Mouse (Mus musculus) adrenal gland, adult 8-10 months (tissue): ENCODE results near the gene Mras. TPM values are rescaled to one million over a fixed set of nuclear protein-coding genes. Genes with fewer than 3 reads are reported as not detected.

Source experiments
- DNase-seq: peaks from one replicate; pipeline ENCODE4 v3.0.0; 2022
- total RNA-seq, 4 experiments: library from RNA; stranded (reverse); gene quantifications; 2 replicates each; pipeline ENCODE4 v1.2.4; 2022

The Mras gene
- total RNA-seq, 4 experiments from 2014 or later = 57.5 to 105 (median 81.7) TPM

- DNase-seq = no peak
Observed at GRCm38 (mm10) chr9:99439064-99439463, 1.9 kb upstream of the Mras start.

GRCm38 (mm10) chr9:99437781-99438565 lies 792 bp upstream of the Mras start:
- DNase-seq = no peak

DNA sequence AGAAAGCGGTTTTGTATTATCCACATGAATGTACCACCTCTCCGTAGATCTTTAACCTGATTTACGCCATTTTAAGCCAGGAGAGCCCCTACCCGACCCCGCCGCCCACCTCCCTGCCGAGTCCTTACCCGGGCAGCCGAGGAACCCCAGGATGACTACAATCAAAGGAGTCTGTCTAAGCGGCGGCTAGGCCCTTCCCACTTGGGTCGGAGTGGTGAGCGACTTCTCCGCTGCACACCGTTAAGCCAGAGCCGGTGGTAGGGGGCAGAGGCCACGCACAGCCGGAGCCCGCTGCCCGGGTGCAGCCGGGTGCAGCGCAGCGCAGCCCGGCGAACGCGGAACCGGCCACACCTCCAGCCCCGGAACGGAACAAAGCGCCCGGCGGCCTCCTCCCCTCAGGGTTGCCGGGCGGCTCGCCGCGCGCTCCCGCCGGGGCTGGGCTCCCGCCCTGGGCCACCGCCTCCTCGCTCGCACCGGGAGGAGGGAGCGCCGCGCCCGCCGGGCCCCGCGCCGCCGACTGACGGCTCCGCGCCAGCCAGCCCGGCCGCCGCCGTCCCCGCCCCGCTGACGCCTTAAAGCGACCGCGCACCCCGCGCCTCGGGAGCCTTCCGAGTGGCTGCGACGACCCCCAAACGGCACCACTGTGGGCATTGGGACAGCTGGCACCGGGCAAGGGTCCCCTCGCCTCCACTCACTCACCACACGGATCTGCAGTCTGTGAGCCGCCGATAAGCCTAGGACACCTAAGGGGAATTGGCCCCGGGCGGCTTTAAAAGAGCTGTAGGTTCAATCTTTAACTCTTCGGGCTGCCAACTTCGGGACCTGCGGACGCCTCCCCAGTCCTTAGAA lies 775 bp downstream of the Mras start:
- DNase-seq = peak; percentile 70

DNA sequence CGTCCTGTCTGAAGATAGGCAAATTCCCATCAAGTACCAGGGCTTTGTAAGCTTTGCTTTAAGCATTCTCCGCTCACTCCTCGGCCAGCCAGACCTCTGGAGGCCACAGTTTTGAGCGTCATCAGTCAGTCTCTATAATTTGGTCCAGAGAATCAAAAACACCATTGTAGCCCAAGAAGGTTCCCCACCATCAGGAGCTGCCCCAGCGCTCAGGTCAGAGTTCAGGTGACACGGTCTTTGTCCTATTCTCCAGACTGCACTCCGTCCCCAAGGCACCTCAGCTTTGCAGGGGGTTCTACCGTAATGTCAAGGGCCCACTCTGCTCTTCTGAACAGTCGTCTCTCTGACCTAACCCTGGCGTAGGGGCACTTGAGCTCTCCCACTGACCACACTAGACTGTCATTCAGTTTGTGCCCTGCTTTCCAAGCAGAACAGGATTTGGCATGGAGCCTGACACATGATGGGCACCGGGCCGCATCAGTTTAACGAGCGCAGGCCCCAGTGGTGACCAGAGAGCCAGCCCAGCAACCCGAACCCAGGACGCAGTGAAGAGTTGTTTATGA lies 1.5 kb downstream of the Mras start:
- peak; percentile 47 for DNase-seq

GRCm38 (mm10) chr9:99434892-99435618 lies 2.1 kb downstream of the Mras start:
- DNase-seq = peak; percentile 67

- no peak for DNase-seq
Observed at GRCm38 (mm10) chr9:99432478-99432877, 4.7 kb downstream of the Mras start.

GRCm38 (mm10) chr9:99431963-99432362 lies 5.2 kb downstream of the Mras start:
- DNase-seq = no peak

DNA sequence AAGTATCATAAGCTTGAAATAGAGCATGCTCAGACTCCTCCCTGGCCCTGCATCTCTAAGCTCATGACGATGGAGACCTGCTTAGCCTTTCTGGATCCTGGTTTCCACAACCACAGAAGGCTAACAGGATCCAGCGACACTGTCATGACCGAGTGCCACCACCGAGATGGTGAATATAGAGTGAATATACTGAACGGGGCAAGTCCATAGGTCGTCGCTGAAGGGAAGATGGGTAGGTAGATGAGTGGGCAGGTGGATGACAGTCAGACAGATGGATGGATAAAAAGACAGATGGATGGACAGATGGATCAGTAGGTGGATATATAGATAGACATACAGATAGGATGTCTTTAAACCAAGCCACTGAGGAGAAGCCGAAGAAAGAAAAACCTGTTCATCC lies 5.8 kb downstream of the Mras start:
- no peak for DNase-seq

- no peak for DNase-seq
Observed at GRCm38 (mm10) chr9:99430806-99431205, 6.4 kb downstream of the Mras start.

DNA sequence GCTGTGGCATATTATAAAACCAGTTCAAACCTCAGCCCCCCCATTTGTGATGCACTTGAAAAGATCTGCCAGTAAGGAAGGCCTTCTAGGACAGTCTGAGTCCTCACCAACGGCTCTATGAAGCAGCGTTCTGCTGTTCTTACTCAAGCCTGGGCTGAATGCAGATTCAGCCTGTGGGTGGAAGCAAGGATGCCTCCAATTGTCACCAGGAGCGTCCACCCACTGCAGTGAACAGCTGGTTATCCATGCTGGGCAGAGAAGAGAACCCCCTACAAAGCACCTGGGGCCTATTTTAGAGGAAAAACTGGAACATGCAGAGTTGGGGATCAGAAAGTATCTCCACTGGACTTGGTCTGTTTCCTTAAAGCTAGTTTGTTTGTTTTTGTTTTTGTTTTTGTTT lies 7.3 kb downstream of the Mras start:
- DNase-seq = no peak

DNA sequence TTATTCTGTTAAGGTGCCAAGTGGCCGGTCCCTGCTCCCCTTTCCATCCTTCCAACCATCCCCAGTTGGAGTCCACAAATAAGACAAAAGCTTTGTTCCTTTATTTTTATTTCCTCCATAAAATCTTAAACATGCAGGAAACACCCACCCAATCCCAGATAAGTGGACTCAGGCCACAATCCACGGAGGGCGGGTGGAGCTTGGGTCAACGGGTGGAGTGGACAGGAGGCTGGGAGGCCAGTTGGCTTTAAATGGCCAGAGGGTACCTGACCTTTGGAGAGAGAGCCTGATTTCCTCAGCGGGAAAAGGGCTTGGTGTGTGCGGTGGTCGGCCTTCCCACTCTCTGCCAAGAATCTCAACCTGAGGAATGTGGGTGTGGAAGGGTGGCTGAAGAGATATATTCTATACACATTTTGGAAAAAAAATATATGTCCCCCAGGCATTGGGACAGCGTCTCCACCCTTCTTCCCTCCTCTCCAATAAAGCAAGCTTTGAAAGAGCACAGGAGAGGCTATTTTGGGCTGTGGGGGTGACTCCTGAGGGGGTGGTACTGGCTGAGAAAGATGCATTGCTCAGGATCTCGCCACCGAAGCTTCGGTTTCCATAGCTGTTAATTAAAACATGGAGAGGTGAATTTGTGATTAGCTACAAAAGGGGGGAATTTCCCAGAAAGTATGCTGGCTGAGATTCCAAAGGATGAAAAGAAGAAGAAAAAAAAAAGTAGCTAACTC lies 8.4 kb downstream of the Mras start:
- no peak for DNase-seq

- DNase-seq = no peak
Observed at GRCm38 (mm10) chr9:99425262-99425661, 11.9 kb downstream of the Mras start.

DNA sequence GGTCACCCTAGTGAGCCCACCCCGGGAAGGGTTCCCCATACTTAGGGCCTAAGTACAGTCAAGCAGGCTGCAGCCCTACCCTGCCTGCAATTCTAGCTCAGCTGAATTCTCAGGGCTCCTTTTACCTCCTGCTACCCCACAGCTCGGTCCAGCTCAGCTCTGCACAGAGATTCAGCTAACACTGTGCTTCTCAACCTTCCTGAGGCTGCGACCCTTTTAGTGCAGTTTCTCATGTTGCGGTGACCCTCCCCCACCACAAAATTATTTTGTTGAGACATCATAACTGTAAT lies 12.7 kb downstream of the Mras start:
- DNase-seq = no peak

GRCm38 (mm10) chr9:99423692-99424573 lies 13.2 kb downstream of the Mras start:
- DNase-seq = no peak

DNA sequence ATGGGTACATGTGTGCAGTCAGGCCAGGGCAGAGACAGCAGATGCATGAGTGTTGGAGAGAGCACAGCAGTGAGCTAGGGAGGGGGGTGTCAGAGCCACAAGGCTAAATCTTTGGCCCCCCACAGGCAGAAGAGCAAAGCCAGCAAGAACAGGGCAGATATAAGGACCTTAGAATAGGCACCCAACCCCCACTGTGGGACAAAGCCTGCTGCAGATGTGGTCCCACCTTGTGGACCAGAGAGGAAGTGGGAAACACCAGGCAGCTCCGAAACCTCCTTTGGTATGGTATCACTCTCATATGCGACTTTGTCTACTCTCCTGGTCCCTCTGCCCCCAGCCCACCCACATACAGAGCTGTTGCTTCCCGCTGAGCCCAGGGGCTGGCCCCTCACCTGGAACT lies 15.3 kb downstream of the Mras start:
- no peak for DNase-seq

GRCm38 (mm10) chr9:99419951-99420701 lies 17.1 kb downstream of the Mras start:
- DNase-seq = no peak

DNA sequence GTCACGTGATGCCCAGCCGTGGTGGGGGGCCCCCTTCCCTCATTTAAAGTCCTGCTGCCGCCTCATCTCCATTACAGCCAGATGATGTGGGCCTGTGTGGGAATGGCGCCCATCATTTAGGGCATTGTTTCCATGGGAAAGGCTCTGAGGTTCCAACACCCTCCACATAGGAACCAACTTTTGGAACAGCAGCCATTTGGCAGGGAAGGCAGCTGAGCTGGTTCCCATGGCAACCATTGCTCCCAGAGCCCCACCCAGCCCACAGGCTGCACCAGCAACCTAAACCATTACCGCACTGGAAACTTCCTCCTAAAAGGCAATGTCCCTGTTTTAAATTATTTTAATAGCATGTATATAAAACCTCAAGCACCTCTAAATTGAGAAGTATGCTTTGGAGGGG lies 18.8 kb downstream of the Mras start:
- DNase-seq = no peak

DNA sequence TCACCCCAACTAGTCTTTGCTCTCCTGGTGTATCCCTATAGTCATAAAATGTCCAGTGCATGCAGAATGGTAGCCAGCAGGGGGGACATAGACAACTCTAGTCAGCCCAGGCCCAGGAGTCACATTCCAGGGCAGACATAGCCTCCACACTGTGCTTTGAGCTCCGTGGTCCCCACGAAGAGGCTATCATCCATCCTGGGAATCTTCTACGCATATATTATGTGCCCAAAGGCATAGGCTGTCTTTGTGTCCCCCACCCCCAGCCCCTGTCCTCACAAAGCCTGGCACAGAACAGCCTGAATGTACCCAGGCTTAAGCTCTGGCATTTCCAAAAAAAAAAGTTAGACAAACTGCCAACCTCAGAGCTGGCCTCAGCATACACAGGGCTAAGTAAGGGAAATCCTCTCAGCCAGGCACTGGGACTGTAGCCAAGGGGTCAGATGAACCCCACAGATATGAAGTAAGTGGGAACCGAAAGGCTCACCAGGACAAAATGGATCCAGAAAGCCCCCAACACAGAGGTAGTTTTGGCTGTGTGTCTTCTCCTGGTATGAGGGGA lies 19.8 kb downstream of the Mras start:
- no peak for DNase-seq

GRCm38 (mm10) chr9:99416809-99417208 lies 20.4 kb downstream of the Mras start:
- DNase-seq = no peak

DNA sequence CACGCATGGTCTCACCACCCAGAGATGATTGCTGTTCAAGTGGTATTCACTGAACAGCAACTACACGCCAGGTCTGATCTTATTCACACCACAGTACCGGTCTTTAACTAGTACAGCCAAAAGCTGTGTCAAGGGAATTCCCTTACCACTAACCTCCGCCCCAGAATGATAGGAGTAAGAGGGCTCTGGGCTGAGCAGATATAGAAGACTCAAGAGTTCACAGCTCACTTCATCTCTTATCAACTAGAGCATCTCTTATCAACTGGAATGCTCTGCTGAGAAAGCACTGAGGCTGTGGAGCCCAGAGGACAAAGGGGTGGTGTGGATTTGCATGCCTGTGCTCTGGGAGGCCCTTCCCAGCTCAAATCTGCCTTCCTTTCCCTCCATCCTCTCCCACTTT lies 25.4 kb downstream of the Mras start:
- no peak for DNase-seq
